Mouse (Mus musculus): Measurements from ENCODE around the gene Clpsl2.
A peak's percentile ranks its signal among the peaks of the same experiment; 100 is the strongest.

GRCm38 (mm10) chr17:28528043-28528351, 21.2 kb upstream of the Clpsl2 start:
- TF ChIP-seq CTCF (IDR thresholded peaks at IDR 0.05; ENCODE audit: borderline replicate concordance, extremely low read depth, insufficient read depth, insufficient read length) (peak; percentile 99), POLR2A (IDR thresholded peaks at IDR 0.05; ENCODE audit: borderline replicate concordance, extremely low read depth, insufficient read depth, insufficient read length, poor library complexity, severe bottlenecking) (no peak)
